Mouse (Mus musculus) lung, embryonic 16.5 days (tissue): ENCODE measurements around the gene Ptgis. TPM values are rescaled to one million over a fixed set of nuclear protein-coding genes. Genes with fewer than 3 reads are reported as not detected.

ENCODE experiments used
- ATAC-seq: fragments of 200-750 bp; cut with Nextera tagmentation; 2 replicates; pipeline ENCODE4 v1.8.0; 2017; ENCODE audit warnings: low read depth, mild to moderate bottlenecking, moderate library complexity
- H3K27ac ChIP-seq: fragments of 300-500 bp; sonication (generic); 2 replicates; pipeline ENCODE4 v1.5.1; 2014; ENCODE audit warnings: mild to moderate bottlenecking, control low read depth, low read length
- H3K27me3 ChIP-seq: fragments of 300-500 bp; sonication (generic); 2 replicates; pipeline ENCODE4 v1.6.1; 2014; ENCODE audit warnings: low read depth, low read length, mixed read lengths; ENCODE audit not compliant: control insufficient read depth, insufficient read depth
- H3K36me3 ChIP-seq: fragments of 300-500 bp; sonication (generic); 2 replicates; pipeline ENCODE4 v1.6.1; 2014; ENCODE audit warnings: low read length; ENCODE audit not compliant: control insufficient read depth, insufficient read depth
- H3K4me1 ChIP-seq: fragments of 300-500 bp; sonication (generic); replicated peaks from 2 replicates; pipeline ENCODE4 v1.6.1; 2014; ENCODE audit warnings: low read length, mixed read lengths; ENCODE audit not compliant: control insufficient read depth, insufficient read depth
- H3K4me2 ChIP-seq: fragments of 300-500 bp; sonication (generic); 2 replicates; pipeline ENCODE4 v1.6.1; 2014; ENCODE audit warnings: low read depth, low read length, control low read depth
- H3K4me3 ChIP-seq: fragments of 300-500 bp; sonication (generic); 2 replicates; pipeline ENCODE4 v1.5.1; 2014; ENCODE audit warnings: mild to moderate bottlenecking, low read length, control low read depth
- H3K9ac ChIP-seq: fragments of 300-500 bp; sonication (generic); 2 replicates; pipeline ENCODE4 v1.6.1; 2014; ENCODE audit warnings: low read length, control low read depth
- H3K9me3 ChIP-seq: fragments of 300-500 bp; sonication (generic); 2 replicates; pipeline ENCODE4 v1.6.1; 2016; ENCODE audit warnings: low read length; ENCODE audit not compliant: control insufficient read depth
- WGBS: fragments of 180-500 bp; shearing (Covaris S2); extraction: QIAGEN DNeasy Blood & Tissue Kit; methylation state at CpG from one replicate; pipeline ENCODE4 v1.1.7; 2014; 5-methylcytosine and 5-hydroxymethylcytosine counted together
- polyA plus RNA-seq: library from polyadenylated mRNA; unstranded; fragments of >200 nt; fragmentation: Nextera tagmentation; extraction: Ambion mirVana; gene quantifications from 2 replicates; pipeline ENCODE4 v1.2.1, GENCODE M21; 2015

Gene Ptgis
- polyA plus RNA-seq, 1 experiment from 2014 or later, result 14.4 TPM

- Histone ChIP-seq H3K4me1 (peaks cover 7% of the 10 kb centered on the region), H3K27me3 (no peaks in the 10 kb centered on the region), H3K9me3 (no peaks in the 10 kb centered on the region), H3K4me2 (no peak overlapping the region), H3K9ac (no peak overlapping the region), H3K4me3 (no peak overlapping the region), H3K36me3 (no peaks in the 10 kb centered on the region), H3K27ac (no peak overlapping the region)
- WGBS, result 34% methylated on average over 4 of the region's 5 CpGs
- ATAC-seq, result no peak
These were observed 25.4 kb upstream of the Ptgis start for GRCm38 (mm10) chr2:167265806-167266205.

GRCm38 (mm10) chr2:167265021-167265420 is 24.6 kb upstream of the Ptgis start:
- Histone ChIP-seq H3K4me3 (no peak overlapping the region), H3K27me3 (no peaks in the 10 kb centered on the region), H3K4me2 (no peak overlapping the region), H3K9ac (no peak overlapping the region), H3K9me3 (no peaks in the 10 kb centered on the region), H3K4me1 (peaks cover 7% of the 10 kb centered on the region), H3K27ac (no peak overlapping the region), H3K36me3 (no peaks in the 10 kb centered on the region)
- ATAC-seq, result no peak
- WGBS, result 83% methylated on average over 2 of the region's 2 CpGs

DNA sequence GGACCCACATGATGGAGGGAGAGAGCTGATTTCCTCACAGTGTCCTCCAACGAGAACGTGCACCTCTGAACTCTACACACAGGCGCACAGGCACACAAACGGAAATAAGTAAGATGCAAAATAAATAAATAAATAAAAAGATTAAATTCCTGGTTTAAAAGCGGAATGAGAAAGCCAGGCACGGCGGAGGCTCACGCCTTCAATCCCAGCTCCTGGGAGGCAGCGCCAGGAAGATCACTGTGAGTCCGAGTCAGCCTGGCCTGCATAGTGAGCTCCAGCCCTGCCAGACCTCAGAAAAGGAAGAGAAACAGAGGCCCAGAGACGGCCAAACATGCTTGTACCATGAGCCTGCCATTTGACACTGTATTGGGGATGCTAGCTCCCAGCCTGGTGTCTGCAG is 23.5 kb upstream of the Ptgis start:
- H3K27ac ChIP-seq, result no peak overlapping the region

GRCm38 (mm10) chr2:167263040-167263810 is 22.8 kb upstream of the Ptgis start:
- no peak overlapping the region for H3K27ac ChIP-seq
- no peaks in the 10 kb centered on the region for H3K9me3 ChIP-seq
- H3K27me3 ChIP-seq, result no peaks in the 10 kb centered on the region
- H3K4me1 ChIP-seq, result peaks cover 7% of the 10 kb centered on the region
- ATAC-seq, result peak; percentile 46
- 71% methylated on average over 8 of the region's 8 CpGs for WGBS
- no peak overlapping the region for H3K4me3 ChIP-seq
- H3K9ac ChIP-seq, result no peak overlapping the region
- no peak overlapping the region for H3K4me2 ChIP-seq
- no peaks in the 10 kb centered on the region for H3K36me3 ChIP-seq

More for the DNA sequence above, 23.5 kb upstream of the Ptgis start:
- no peak overlapping the region for H3K4me2 ChIP-seq
- H3K9me3 ChIP-seq, result no peaks in the 10 kb centered on the region
- peaks cover 7% of the 10 kb centered on the region for H3K4me1 ChIP-seq
- 71% methylated on average over 11 of the region's 11 CpGs for WGBS
- no peak overlapping the region for H3K9ac ChIP-seq
- ATAC-seq, result no peak
- no peaks in the 10 kb centered on the region for H3K27me3 ChIP-seq
- no peak overlapping the region for H3K4me3 ChIP-seq
- no peaks in the 10 kb centered on the region for H3K36me3 ChIP-seq

DNA sequence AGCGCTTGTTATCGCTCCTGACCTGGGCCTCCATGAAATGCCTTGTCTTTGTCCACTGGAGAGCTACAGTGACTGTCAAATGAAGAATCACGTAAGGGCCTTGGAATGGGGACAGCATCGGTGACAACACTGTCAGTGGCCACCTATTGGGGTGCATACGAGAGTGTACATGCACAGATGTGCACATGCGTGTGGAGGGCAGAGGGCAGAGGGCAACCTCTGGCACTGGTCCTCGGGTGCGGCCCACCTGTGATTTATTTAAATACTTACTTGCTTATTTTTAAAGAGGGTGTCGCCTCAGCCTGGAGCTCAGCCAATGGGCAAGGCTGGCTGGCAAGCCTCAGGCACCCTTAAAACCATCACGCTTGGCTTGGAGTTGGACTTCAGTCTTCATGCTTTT is 22.0 kb upstream of the Ptgis start:
- H3K27ac ChIP-seq, result no peak overlapping the region
- H3K4me2 ChIP-seq, result no peak overlapping the region
- no peaks in the 10 kb centered on the region for H3K9me3 ChIP-seq
- H3K4me1 ChIP-seq, result peaks cover 7% of the 10 kb centered on the region
- no peak for ATAC-seq
- no peaks in the 10 kb centered on the region for H3K27me3 ChIP-seq
- H3K9ac ChIP-seq, result no peak overlapping the region
- WGBS, result 82% methylated on average over 10 of the region's 10 CpGs
- no peaks in the 10 kb centered on the region for H3K36me3 ChIP-seq
- H3K4me3 ChIP-seq, result no peak overlapping the region

- Histone ChIP-seq H3K9me3 (no peaks in the 10 kb centered on the region), H3K4me3 (no peak overlapping the region), H3K4me1 (peaks cover 7% of the 10 kb centered on the region), H3K27me3 (no peaks in the 10 kb centered on the region), H3K9ac (no peak overlapping the region), H3K36me3 (no peaks in the 10 kb centered on the region), H3K27ac (peak overlapping the region; percentile 63), H3K4me2 (no peak overlapping the region)
- peak; percentile 63 for ATAC-seq
- WGBS, result 42% methylated on average over 4 of the region's 4 CpGs
These were observed 20.7 kb upstream of the Ptgis start for GRCm38 (mm10) chr2:167261106-167261505.

- ATAC-seq, result 0 out of 2 replicates have a peak, but pooled peaks have one; percentile 19
- Histone ChIP-seq H3K36me3 (no peaks in the 10 kb centered on the region), H3K9ac (no peak overlapping the region), H3K9me3 (no peaks in the 10 kb centered on the region), H3K27ac (peak overlapping the region; percentile 59; the same call in 1 of the 2 replicates), H3K4me3 (no peak overlapping the region), H3K4me1 (peaks cover 9% of the 10 kb centered on the region), H3K4me2 (no peak overlapping the region), H3K27me3 (no peaks in the 10 kb centered on the region)
- 16% methylated on average over 3 of the region's 3 CpGs for WGBS
These were observed 17.4 kb upstream of the Ptgis start for GRCm38 (mm10) chr2:167257790-167258189.

DNA sequence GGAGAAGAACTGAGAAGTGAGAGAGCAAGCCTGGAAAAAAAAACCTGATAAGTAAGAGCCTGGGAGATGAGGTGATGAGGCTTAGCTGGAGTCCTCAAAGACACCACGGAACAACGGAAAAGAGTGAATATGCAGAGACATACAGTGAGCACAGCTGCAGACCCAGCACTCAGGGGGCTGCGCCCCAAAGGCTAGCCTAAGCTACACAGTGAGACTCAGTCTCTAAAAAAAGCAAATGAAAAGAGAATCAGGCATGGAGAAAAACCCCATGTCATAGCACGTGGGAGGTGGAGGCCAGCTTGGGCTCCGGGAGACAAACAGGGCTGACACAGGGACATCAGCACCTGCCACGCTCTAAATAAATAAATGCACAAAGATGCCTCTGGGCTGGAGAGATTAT is 14.4 kb upstream of the Ptgis start:
- Histone ChIP-seq H3K9ac (no peak overlapping the region), H3K4me1 (peaks cover 30% of the 10 kb centered on the region), H3K27me3 (no peaks in the 10 kb centered on the region), H3K4me3 (no peak overlapping the region), H3K36me3 (no peaks in the 10 kb centered on the region), H3K4me2 (no peak overlapping the region), H3K27ac (peak overlapping the region; percentile 60; the same call in 1 of the 2 replicates), H3K9me3 (no peaks in the 10 kb centered on the region)
- ATAC-seq, result no peak
- 54% methylated on average over 6 of the region's 6 CpGs for whole genome bisulfite sequencing

DNA sequence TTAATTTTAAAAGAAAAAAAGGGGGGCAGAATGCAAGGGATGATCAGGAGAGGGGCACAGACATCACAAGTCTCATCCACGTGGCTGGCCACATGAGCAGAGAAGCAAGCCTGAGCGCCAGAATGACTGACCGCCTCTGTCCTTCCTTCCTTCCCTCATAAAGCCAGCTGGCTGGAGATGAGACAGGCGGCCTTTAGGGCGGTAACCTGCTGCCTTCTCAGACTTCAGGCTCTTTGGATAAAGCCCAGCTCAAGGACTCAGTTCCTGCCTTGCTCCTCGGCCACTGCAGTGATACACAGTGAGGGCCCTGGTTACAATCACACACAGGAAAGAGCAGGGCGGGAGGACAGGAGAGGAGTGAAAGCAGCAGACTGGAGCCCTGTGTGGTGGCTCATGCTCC is 13.8 kb upstream of the Ptgis start:
- Histone ChIP-seq H3K4me3 (no peak overlapping the region), H3K4me1 (peaks cover 34% of the 10 kb centered on the region), H3K27ac (peak overlapping the region; percentile 60), H3K9ac (no peak overlapping the region), H3K36me3 (no peaks in the 10 kb centered on the region), H3K27me3 (no peaks in the 10 kb centered on the region), H3K4me2 (no peak overlapping the region), H3K9me3 (no peaks in the 10 kb centered on the region)
- WGBS, result 50% methylated on average over 7 of the region's 7 CpGs
- ATAC-seq, result peak; percentile 16
